Mouse (Mus musculus): ENCODE data around the gene Atxn7l1. TPM values are rescaled to one million over a fixed set of nuclear protein-coding genes. Genes with fewer than 3 reads are reported as not detected.

The Atxn7l1 gene
- polyA plus RNA-seq, 1 experiment from 2014 or later, result 22.1 TPM

GRCm38 (mm10) chr12:33128702-33129101, 18.8 kb upstream of the Atxn7l1 start:
- Histone ChIP-seq H3K27ac (replicated peaks) (0 out of 2 replicates have a peak overlapping the region, but pooled peaks have one; percentile 9), H3K9me3 (no peaks in the 10 kb centered on the region), H3K9ac (no peak overlapping the region), H3K4me2 (no peak overlapping the region), H3K4me3 (no peak overlapping the region), H3K4me1 (replicated peaks) (peaks cover 18% of the 10 kb centered on the region), H3K27me3 (peaks cover 5% of the 10 kb centered on the region; the same call in 1 of the 2 replicates), H3K36me3 (no peaks in the 10 kb centered on the region)
- WGBS, result 61% methylated on average over 7 of the region's 7 CpGs
- no peak for ATAC-seq (ENCODE audit: low read depth)

GRCm38 (mm10) chr12:33129410-33129809, 18.1 kb upstream of the Atxn7l1 start:
- Histone ChIP-seq H3K36me3 (no peaks in the 10 kb centered on the region), H3K9ac (no peak overlapping the region), H3K27me3 (peaks cover 5% of the 10 kb centered on the region; the same call in 1 of the 2 replicates), H3K4me1 (replicated peaks) (peaks cover 18% of the 10 kb centered on the region), H3K4me2 (no peak overlapping the region), H3K27ac (replicated peaks) (no peak overlapping the region), H3K9me3 (no peaks in the 10 kb centered on the region), H3K4me3 (no peak overlapping the region)
- ATAC-seq (ENCODE audit: low read depth), result no peak
- WGBS, result 23% methylated on average over 4 of the region's 4 CpGs

- Histone ChIP-seq H3K27me3 (peaks cover 5% of the 10 kb centered on the region; the same call in 1 of the 2 replicates), H3K4me2 (no peak overlapping the region), H3K9ac (no peak overlapping the region), H3K4me3 (no peak overlapping the region), H3K4me1 (replicated peaks) (peaks cover 18% of the 10 kb centered on the region), H3K27ac (replicated peaks) (no peak overlapping the region), H3K9me3 (no peaks in the 10 kb centered on the region), H3K36me3 (no peaks in the 10 kb centered on the region)
- peak; percentile 23; the same call in 1 of the 2 replicates for ATAC-seq (ENCODE audit: low read depth)
- WGBS, result 34% methylated on average over 8 of the region's 8 CpGs
These were observed 17.1 kb upstream of the Atxn7l1 start for GRCm38 (mm10) chr12:33130401-33130800.

GRCm38 (mm10) chr12:33131796-33132195, 15.7 kb upstream of the Atxn7l1 start:
- H3K27ac ChIP-seq (replicated peaks), result no peak overlapping the region
- no peaks in the 10 kb centered on the region for H3K9me3 ChIP-seq
- peaks cover 18% of the 10 kb centered on the region for H3K4me1 ChIP-seq (replicated peaks)
- H3K9ac ChIP-seq, result no peak overlapping the region
- no peak for ATAC-seq (ENCODE audit: low read depth)
- WGBS, result 78% methylated on average over 7 of the region's 7 CpGs
- H3K36me3 ChIP-seq, result no peaks in the 10 kb centered on the region
- H3K4me3 ChIP-seq, result no peak overlapping the region
- no peaks in the 10 kb centered on the region for H3K27me3 ChIP-seq
- H3K4me2 ChIP-seq, result no peak overlapping the region

GRCm38 (mm10) chr12:33137857-33138256, 9.6 kb upstream of the Atxn7l1 start:
- no peak for ATAC-seq (ENCODE audit: low read depth)
- H3K4me3 ChIP-seq, result no peak overlapping the region
- no peak overlapping the region for H3K27ac ChIP-seq (replicated peaks)
- no peaks in the 10 kb centered on the region for H3K27me3 ChIP-seq
- no peak overlapping the region for H3K4me2 ChIP-seq
- no peaks in the 10 kb centered on the region for H3K4me1 ChIP-seq (replicated peaks)
- no peak overlapping the region for H3K9ac ChIP-seq
- H3K9me3 ChIP-seq, result no peaks in the 10 kb centered on the region
- WGBS, result 97% methylated on average over 1 of the region's 1 CpGs
- H3K36me3 ChIP-seq, result no peaks in the 10 kb centered on the region

GRCm38 (mm10) chr12:33139083-33139482, 8.4 kb upstream of the Atxn7l1 start:
- H3K4me2 ChIP-seq, result no peak overlapping the region
- H3K4me3 ChIP-seq, result no peak overlapping the region
- no peaks in the 10 kb centered on the region for H3K9me3 ChIP-seq
- H3K27ac ChIP-seq (replicated peaks), result no peak overlapping the region
- no peaks in the 10 kb centered on the region for H3K27me3 ChIP-seq
- H3K36me3 ChIP-seq, result no peaks in the 10 kb centered on the region
- H3K9ac ChIP-seq, result no peak overlapping the region
- no peaks in the 10 kb centered on the region for H3K4me1 ChIP-seq (replicated peaks)
- WGBS, result 86% methylated on average over 3 of the region's 3 CpGs
- no peak for ATAC-seq (ENCODE audit: low read depth)

- Histone ChIP-seq H3K27ac (replicated peaks) (no peak overlapping the region), H3K9ac (no peak overlapping the region), H3K4me2 (no peak overlapping the region), H3K4me1 (replicated peaks) (peaks cover 34% of the 10 kb centered on the region), H3K9me3 (no peaks in the 10 kb centered on the region), H3K4me3 (no peak overlapping the region), H3K36me3 (no peaks in the 10 kb centered on the region), H3K27me3 (peaks cover 16% of the 10 kb centered on the region; the same call in 1 of the 2 replicates)
- ATAC-seq (ENCODE audit: low read depth), result no peak
- 64% methylated on average over 8 of the region's 8 CpGs for WGBS
These were observed 3.0 kb upstream of the Atxn7l1 start for GRCm38 (mm10) chr12:33144456-33144855.

GRCm38 (mm10) chr12:33146622-33147433, 665 bp upstream of the Atxn7l1 start:
- ATAC-seq (ENCODE audit: low read depth), result peak; percentile 74
- Histone ChIP-seq H3K4me3 (peak overlapping the region; percentile 75), H3K4me2 (peak overlapping the region; percentile 91), H3K27me3 (peaks cover 16% of the 10 kb centered on the region; the same call in 1 of the 2 replicates), H3K4me1 (replicated peaks) (peaks cover 46% of the 10 kb centered on the region), H3K9ac (peak overlapping the region; percentile 76), H3K36me3 (no peaks in the 10 kb centered on the region), H3K27ac (replicated peaks) (no peak overlapping the region), H3K9me3 (no peaks in the 10 kb centered on the region)
- 7% methylated on average over 29 of the region's 29 CpGs for whole genome bisulfite sequencing

- Histone ChIP-seq H3K36me3 (no peaks in the 10 kb centered on the region), H3K4me3 (no peak overlapping the region), H3K4me1 (replicated peaks) (peaks cover 53% of the 10 kb centered on the region), H3K9ac (no peak overlapping the region), H3K9me3 (no peaks in the 10 kb centered on the region), H3K27me3 (peaks cover 16% of the 10 kb centered on the region; the same call in 1 of the 2 replicates), H3K27ac (replicated peaks) (no peak overlapping the region), H3K4me2 (peak overlapping the region; percentile 91)
- 92% methylated on average over 16 of the region's 16 CpGs for WGBS
- no peak for ATAC-seq (ENCODE audit: low read depth)
These were observed 2.2 kb downstream of the Atxn7l1 start for GRCm38 (mm10) chr12:33149544-33150190.

GRCm38 (mm10) chr12:33153131-33153530, 5.6 kb downstream of the Atxn7l1 start:
- Histone ChIP-seq H3K4me3 (no peak overlapping the region), H3K36me3 (0 out of 2 replicates have a peak, but pooled peaks cover 4% of the 10 kb centered on the region), H3K9me3 (no peaks in the 10 kb centered on the region), H3K9ac (no peak overlapping the region), H3K27ac (replicated peaks) (no peak overlapping the region), H3K4me2 (no peak overlapping the region), H3K27me3 (no peaks in the 10 kb centered on the region), H3K4me1 (replicated peaks) (peaks cover 57% of the 10 kb centered on the region)
- ATAC-seq (ENCODE audit: low read depth), result no peak
- 75% methylated on average over 7 of the region's 7 CpGs for WGBS

GRCm38 (mm10) chr12:33153850-33154249, 6.4 kb downstream of the Atxn7l1 start:
- Histone ChIP-seq H3K9ac (no peak overlapping the region), H3K9me3 (no peaks in the 10 kb centered on the region), H3K36me3 (0 out of 2 replicates have a peak, but pooled peaks cover 4% of the 10 kb centered on the region), H3K4me2 (no peak overlapping the region), H3K27me3 (no peaks in the 10 kb centered on the region), H3K4me1 (replicated peaks) (peaks cover 54% of the 10 kb centered on the region), H3K4me3 (no peak overlapping the region), H3K27ac (replicated peaks) (no peak overlapping the region)
- WGBS, result 94% methylated on average over 3 of the region's 3 CpGs
- ATAC-seq (ENCODE audit: low read depth), result no peak

GRCm38 (mm10) chr12:33154732-33155131, 7.2 kb downstream of the Atxn7l1 start:
- ATAC-seq (ENCODE audit: low read depth), result no peak
- Histone ChIP-seq H3K4me2 (no peak overlapping the region), H3K9me3 (no peaks in the 10 kb centered on the region), H3K27ac (replicated peaks) (no peak overlapping the region), H3K9ac (no peak overlapping the region), H3K27me3 (no peaks in the 10 kb centered on the region), H3K4me3 (no peak overlapping the region), H3K36me3 (peaks cover 9% of the 10 kb centered on the region; the same call in 1 of the 2 replicates), H3K4me1 (replicated peaks) (peaks cover 45% of the 10 kb centered on the region)
- WGBS, result 83% methylated on average over 3 of the region's 3 CpGs
